Mouse (Mus musculus): ENCODE results near the gene Lnx2. TPM values are rescaled to one million over a fixed set of nuclear protein-coding genes. Genes with fewer than 3 reads are reported as not detected.
A peak's percentile ranks its signal among the peaks of the same experiment; 100 is the strongest.

Lnx2 gene
- total RNA-seq (2022): 10 to 100 TPM; 10.1 to 14.4 (median 12.9) TPM

- peak; percentile 98 for DNase-seq
These were observed at the start of gene Lnx2 for GRCm38 (mm10) chr5:147076026-147076798. Gene Lnx2 (minus strand): TSS chr5:147076586.

DNA sequence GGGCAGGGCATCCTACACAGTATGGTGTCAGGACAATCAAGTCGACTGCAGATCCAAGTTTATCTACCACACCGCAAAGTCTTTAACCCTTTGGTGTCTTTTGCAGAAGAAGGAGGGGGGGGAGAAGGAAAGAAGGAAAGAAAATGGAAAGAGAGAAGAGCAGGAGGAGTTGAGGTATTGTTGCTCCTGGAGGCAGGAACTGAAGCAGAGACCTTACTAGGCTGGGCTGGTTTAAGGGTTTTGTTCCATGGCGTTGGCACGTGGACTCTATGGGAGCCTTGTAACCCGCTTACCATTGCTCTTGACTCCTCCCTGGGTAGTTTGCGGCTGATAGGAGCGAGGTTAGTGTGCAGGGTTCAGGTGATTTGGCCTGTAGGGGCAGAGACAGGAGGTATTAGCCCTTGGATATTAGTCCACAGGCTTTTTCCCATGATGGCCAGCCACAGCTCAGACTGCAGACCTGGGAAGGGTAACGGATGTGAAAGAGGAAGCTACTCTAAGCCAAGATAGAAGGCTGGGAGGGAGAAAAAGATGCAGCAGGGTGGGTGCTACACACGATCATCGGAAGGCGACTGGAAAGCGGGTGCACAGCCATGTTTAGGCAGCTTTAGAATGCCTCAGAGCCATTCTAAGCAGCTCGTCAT, 49.3 kb upstream of the Lnx2 start:
- no peak for DNase-seq

GRCm38 (mm10) chr5:147124794-147125193, 48.4 kb upstream of the Lnx2 start:
- no peak for DNase-seq

GRCm38 (mm10) chr5:147121146-147121545, 44.8 kb upstream of the Lnx2 start:
- DNase-seq: no peak

- no peak for DNase-seq
These were observed 40.6 kb upstream of the Lnx2 start for GRCm38 (mm10) chr5:147117027-147117426.

DNA sequence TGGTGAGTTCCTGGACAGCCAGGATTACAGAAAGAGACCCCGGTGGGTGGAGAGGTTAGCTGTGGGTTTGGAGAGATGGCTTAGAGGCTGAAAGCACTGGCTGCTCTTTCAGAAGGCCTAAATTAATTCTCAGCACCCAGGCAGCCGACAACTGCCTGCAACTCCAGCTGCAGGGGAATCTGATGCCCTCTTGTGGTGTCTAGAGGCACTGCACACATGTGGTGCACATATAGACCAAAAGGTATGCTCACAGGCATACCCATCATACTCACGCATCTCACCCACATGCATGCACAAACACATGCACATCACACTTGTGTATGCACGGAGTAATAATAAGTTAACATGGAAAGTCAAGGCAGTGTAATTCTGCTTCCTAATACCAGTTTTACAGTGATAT, 39.2 kb upstream of the Lnx2 start:
- no peak for DNase-seq

GRCm38 (mm10) chr5:147114738-147115137, 38.4 kb upstream of the Lnx2 start:
- DNase-seq: no peak

- DNase-seq: no peak
These were observed 32.6 kb upstream of the Lnx2 start for GRCm38 (mm10) chr5:147108861-147109591.

DNA sequence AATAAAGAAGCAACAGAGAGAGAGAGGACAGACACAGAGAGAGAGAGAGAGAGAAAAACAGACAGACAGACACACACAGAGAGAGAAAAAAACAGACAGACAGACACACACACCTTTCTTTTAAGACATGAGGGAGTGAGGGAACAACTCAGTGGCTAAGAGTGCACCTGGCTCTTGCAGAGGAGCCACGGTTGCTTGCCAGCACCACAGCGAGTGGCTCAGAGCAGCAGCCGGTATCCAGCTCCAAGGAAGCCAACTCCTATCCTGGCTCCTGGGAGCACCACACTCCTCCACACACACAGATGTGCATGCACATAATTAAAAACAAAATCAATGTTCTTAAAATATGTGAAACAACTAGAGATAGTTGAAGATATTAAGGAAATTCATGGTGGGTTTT, 30.9 kb upstream of the Lnx2 start:
- DNase-seq: no peak

- no peak for DNase-seq
These were observed 25.9 kb upstream of the Lnx2 start for GRCm38 (mm10) chr5:147102295-147102694.

DNA sequence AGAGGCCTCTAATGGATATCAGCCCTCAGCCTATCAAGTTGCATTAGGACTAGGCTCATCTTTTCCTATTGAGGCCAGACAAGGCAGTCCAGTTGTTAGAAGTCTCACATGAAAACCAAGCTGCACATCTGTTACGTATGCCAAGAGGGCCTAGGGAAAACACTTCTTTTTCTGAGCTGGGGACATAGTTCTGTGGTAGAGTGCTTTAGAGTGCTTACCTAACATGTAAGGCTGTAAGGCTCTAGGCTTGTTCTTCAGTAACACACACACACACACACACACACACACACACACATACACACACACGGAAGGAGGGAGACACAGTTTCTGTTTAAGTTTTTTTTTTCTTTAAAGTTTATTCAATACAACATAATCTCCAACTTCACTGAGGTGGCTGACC, 23.8 kb upstream of the Lnx2 start:
- no peak for DNase-seq

DNA sequence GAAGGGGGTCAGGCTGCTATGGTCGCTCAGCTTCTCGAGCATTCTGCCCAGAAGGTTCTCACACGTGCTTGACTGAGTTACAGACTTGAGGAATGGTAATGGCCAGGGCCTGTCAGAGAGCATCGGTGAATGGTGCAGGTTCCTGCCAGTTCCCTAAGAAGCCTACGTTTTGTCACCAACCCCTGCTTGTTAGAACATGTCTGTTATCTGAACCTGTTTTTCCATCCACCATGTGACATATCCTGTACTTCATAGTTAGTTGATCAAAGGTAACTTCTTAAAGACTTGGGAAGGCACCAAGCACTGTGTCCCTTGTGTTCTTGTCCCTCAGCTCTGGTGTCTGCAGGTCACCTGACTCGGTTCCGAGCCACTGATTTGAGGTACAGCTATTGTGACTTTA, 22.3 kb upstream of the Lnx2 start:
- no peak for DNase-seq

DNA sequence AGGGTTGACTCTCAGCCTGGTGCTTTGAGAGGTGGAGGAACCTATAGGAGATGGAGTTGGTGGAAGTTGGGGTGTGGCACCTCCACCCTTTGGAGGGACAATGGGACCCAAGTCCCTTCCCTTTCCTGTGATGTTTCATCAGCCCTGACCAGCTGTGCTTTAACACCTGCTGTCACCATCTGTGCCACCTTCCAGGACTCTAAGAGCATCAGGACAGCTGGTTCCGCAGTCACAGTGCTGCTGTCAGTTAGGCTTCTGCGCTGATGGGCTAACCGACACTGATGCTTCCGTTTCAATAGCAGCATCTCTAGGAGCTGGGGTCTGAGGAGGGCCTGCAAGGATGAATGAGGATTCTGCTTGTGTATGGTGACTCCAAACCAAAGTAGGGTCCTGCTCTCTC, 20.2 kb upstream of the Lnx2 start:
- DNase-seq: no peak

DNA sequence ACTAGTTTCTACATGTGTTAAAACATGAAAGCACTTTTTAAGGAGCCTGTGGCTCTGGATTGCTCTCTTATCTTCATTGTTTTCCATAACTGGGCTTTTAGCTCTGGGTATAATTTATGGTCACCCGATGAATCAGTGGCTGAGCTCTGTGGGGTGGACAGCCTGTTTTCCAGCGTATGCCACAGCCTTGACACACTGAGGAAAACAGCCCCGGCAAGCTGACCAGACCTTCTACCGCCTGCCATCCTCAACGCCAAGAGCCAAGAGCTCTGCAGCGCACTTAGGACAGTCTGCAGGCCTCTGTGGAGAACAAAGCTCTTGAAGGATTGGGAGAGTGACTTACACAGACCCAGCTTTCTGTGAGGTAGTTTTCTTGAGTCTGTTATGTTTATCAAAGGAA, 17.9 kb upstream of the Lnx2 start:
- DNase-seq: peak; percentile 82

DNA sequence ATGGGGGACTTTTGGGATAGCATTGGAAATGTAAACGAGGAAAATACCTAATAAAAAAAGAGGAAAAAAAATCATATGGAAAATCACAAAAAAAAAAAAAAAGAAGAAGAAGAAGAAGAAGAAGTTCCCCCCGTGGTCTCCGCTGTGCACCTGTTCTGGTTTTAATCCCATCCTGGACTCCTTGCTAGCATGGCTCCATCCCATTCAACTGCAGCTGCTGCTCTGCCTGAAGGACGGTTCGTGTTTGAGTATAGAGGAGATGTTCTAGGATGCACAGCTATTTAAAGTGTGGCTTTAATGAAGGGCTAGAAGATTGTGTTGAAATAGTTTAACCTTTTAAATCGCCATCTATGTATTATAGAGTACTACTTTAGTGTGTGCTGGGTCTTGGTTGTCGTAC, 16.1 kb upstream of the Lnx2 start:
- DNase-seq: no peak

DNA sequence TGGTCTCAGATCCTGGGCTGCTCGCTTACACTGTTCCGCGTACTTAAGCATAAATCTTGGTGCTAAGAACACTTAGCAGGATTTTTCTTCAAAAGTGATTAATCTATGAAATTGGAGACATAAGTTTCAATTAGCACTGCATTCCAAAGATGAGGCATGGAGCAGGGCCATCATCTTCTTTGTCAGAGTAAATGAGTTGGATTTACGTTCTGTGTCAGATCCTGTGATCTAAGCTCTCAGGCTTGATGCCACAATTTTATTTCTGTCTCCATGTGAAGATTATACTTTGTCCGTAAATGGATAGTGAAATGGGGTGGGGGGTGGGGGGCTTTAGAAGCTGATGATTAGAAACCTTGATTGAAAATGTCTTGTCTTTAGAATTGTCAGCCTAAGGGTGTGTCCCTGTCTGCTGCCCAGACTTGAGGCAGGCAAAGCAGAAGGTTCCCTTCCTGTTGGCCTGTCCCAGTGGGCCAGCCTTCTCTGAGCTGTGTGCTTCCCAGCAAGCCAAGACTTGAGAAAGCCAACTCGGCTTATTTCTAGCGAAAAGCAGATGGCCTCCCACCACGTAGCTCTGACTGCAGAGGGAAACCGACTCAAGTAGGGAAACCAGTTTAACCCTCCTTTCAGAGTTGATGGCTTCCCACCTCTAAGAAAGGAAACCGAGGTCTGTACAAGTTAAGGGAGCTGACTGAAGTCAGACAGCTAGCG, 14.0 kb upstream of the Lnx2 start:
- DNase-seq: no peak

DNA sequence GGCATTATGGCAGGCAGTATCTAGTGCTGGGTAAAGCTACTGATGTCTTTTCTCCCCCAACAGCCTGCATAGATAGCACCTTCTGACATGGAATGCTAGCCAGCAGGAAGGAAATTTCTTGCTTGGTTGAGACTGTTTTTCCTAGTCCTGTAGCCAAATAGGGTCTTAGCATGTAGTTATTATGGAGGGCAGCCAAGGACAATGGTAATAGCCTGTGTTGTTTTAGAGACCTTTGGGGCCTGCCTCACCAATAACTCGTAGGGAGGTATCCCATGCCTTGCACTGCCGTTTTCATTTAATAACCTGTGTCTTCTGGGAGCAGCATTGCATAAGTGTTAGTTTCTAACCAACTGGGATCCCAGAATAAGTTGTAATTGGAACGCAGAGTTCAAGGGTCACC, 13.4 kb upstream of the Lnx2 start:
- no peak for DNase-seq

GRCm38 (mm10) chr5:147086816-147087215, 10.4 kb upstream of the Lnx2 start:
- DNase-seq: no peak

DNA sequence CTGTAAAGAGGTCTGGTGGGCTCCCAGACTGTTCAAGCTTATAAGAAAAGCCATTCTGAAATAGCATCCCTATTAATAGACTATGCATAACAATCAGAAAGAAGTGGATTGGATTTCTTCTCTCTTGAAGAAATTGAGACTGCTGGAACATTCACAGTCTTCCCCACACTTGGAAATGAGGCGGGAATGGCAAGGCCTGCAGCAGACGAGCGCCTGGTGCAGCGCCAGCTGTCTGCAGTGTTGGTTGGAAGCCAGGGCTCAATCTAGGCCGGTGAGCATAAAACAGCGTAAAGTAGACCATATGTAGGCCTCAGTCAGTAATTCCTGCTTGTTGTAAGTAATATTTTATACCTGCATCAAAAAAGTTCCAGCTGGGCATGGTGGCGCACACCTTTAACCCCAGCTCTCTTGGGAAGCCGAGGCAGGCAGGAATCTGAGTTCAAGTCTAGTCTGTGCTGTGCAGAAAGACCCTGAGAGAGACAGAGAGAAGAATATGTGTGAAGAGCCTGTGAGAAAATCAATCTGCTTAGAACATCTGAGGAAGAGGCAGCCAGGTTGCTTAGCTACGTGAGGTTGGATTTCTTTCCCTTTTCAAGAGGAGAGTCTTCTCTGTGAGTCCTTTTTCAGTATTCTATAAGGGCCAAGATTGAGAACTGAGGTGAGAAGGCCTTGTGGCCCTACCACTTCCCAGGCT, 9.0 kb upstream of the Lnx2 start:
- no peak for DNase-seq

- DNase-seq: no peak
These were observed 1.9 kb upstream of the Lnx2 start for GRCm38 (mm10) chr5:147078110-147078900.

GRCm38 (mm10) chr5:147077305-147078034, 1.1 kb upstream of the Lnx2 start:
- DNase-seq: peak; percentile 87
